Mouse (Mus musculus) forebrain, embryonic 15.5 days (tissue): ENCODE data around the gene Ncbp3. TPM values are rescaled to one million over a fixed set of nuclear protein-coding genes. Genes with fewer than 3 reads are reported as not detected.

Source experiments
- ATAC-seq: fragments of 200-750 bp; cut with Nextera tagmentation; replicated peaks from 2 replicates; pipeline ENCODE4 v1.8.0; 2017; ENCODE audit warnings: mild to moderate bottlenecking, moderate TSS enrichment, moderate library complexity
- H3K27ac ChIP-seq: fragments of 300-500 bp; sonication (generic); replicated peaks from 2 replicates; pipeline ENCODE4 v1.5.1; 2015; ENCODE audit warnings: mild to moderate bottlenecking, inconsistent platforms
- H3K27me3 ChIP-seq: fragments of 300-500 bp; sonication (generic); 2 replicates; pipeline ENCODE4 v1.6.1; 2015; ENCODE audit warnings: inconsistent platforms
- H3K36me3 ChIP-seq: fragments of 300-500 bp; sonication (generic); 2 replicates; pipeline ENCODE4 v1.6.1; 2015; ENCODE audit warnings: mild to moderate bottlenecking, inconsistent platforms
- H3K4me1 ChIP-seq: fragments of 300-500 bp; sonication (generic); 2 replicates; pipeline ENCODE4 v1.6.1; 2015; ENCODE audit warnings: inconsistent platforms
- H3K4me2 ChIP-seq: fragments of 300-500 bp; sonication (generic); replicated peaks from 2 replicates; pipeline ENCODE4 v1.6.1; 2015; ENCODE audit warnings: mild to moderate bottlenecking, inconsistent platforms
- H3K4me3 ChIP-seq: fragments of 300-500 bp; sonication (generic); 2 replicates; pipeline ENCODE4 v1.5.1; 2015; ENCODE audit warnings: mild to moderate bottlenecking, inconsistent platforms
- H3K9ac ChIP-seq: fragments of 300-500 bp; sonication (generic); replicated peaks from 2 replicates; pipeline ENCODE4 v1.6.1; 2015; ENCODE audit warnings: mild to moderate bottlenecking, inconsistent platforms
- H3K9me3 ChIP-seq: fragments of 300-500 bp; sonication (generic); 2 replicates; pipeline ENCODE4 v1.6.1; 2016; ENCODE audit warnings: inconsistent platforms
- WGBS: fragments of 180-500 bp; shearing (Covaris S2); methylation state at CpG from one replicate; pipeline ENCODE4 v1.1.7; 2015; ENCODE audit warnings: mixed read lengths; 5-methylcytosine and 5-hydroxymethylcytosine counted together
- polyA plus RNA-seq: library from polyadenylated mRNA; unstranded; fragments of >200 nt; fragmentation: Nextera tagmentation; extraction: Ambion mirVana; gene quantifications from 2 replicates; pipeline ENCODE4 v1.2.1, GENCODE M21; 2015

Gene Ncbp3
- polyA plus RNA-seq, 1 experiment from 2014 or later: 11.1 TPM

GRCm38 (mm10) chr11:73132999-73133398, 85.4 kb downstream of the Ncbp3 start:
- H3K4me3 ChIP-seq: no peak overlapping the region
- no peaks in the 10 kb centered on the region for H3K9me3 ChIP-seq
- no peak for ATAC-seq
- no peak overlapping the region for H3K4me2 ChIP-seq
- H3K27me3 ChIP-seq: no peaks in the 10 kb centered on the region
- no peaks in the 10 kb centered on the region for H3K36me3 ChIP-seq
- H3K4me1 ChIP-seq: peaks cover 22% of the 10 kb centered on the region
- WGBS: 98% methylated on average over 6 of the region's 6 CpGs
- no peak overlapping the region for H3K9ac ChIP-seq
- no peak overlapping the region for H3K27ac ChIP-seq

GRCm38 (mm10) chr11:73134222-73134621, 86.6 kb downstream of the Ncbp3 start:
- H3K36me3 ChIP-seq: no peaks in the 10 kb centered on the region
- H3K27ac ChIP-seq: no peak overlapping the region
- no peak overlapping the region for H3K4me2 ChIP-seq
- WGBS: 93% methylated on average over 5 of the region's 5 CpGs
- H3K27me3 ChIP-seq: no peaks in the 10 kb centered on the region
- H3K9ac ChIP-seq: no peak overlapping the region; the same call in 1 of the 2 replicates
- H3K4me1 ChIP-seq: peaks cover 26% of the 10 kb centered on the region
- no peak overlapping the region for H3K4me3 ChIP-seq
- no peak for ATAC-seq
- H3K9me3 ChIP-seq: no peaks in the 10 kb centered on the region

- no peaks in the 10 kb centered on the region for H3K27me3 ChIP-seq
- H3K27ac ChIP-seq: no peak overlapping the region
- no peak overlapping the region for H3K9ac ChIP-seq
- no peak for ATAC-seq
- peak overlapping the region; percentile 89 for H3K4me3 ChIP-seq
- H3K36me3 ChIP-seq: no peaks in the 10 kb centered on the region
- H3K9me3 ChIP-seq: no peaks in the 10 kb centered on the region
- H3K4me2 ChIP-seq: peak overlapping the region; percentile 90
- peaks cover 26% of the 10 kb centered on the region for H3K4me1 ChIP-seq
- WGBS: 87% methylated on average over 6 of the region's 6 CpGs
Measured at GRCm38 (mm10) chr11:73136587-73136986, 89.0 kb downstream of the Ncbp3 start.

GRCm38 (mm10) chr11:73137116-73137515, 89.5 kb downstream of the Ncbp3 start:
- peak overlapping the region; percentile 90 for H3K4me2 ChIP-seq
- H3K4me3 ChIP-seq: peak overlapping the region; percentile 89
- no peak for ATAC-seq
- H3K9me3 ChIP-seq: no peaks in the 10 kb centered on the region
- H3K27me3 ChIP-seq: no peaks in the 10 kb centered on the region
- no peaks in the 10 kb centered on the region for H3K36me3 ChIP-seq
- 32% methylated on average over 11 of the region's 11 CpGs for WGBS
- peaks cover 26% of the 10 kb centered on the region for H3K4me1 ChIP-seq
- H3K9ac ChIP-seq: peak overlapping the region; percentile 62; the same call in 1 of the 2 replicates
- H3K27ac ChIP-seq: no peak overlapping the region

- WGBS: under 1% methylated on average over 83 of the region's 84 CpGs
- H3K9me3 ChIP-seq: no peaks in the 10 kb centered on the region
- H3K4me2 ChIP-seq: peak within 1 kb of the TSS; percentile 90
- H3K27me3 ChIP-seq: no peaks in the 10 kb centered on the region
- H3K27ac ChIP-seq: no peak within 1 kb of the TSS
- H3K4me1 ChIP-seq: peaks cover 26% of the 10 kb centered on the region
- peak within 1 kb of the TSS; percentile 89 for H3K4me3 ChIP-seq
- H3K36me3 ChIP-seq: no peaks in the 10 kb centered on the region
- peak within 1 kb of the TSS; percentile 62 for H3K9ac ChIP-seq
- peak; percentile 97 for ATAC-seq
Measured at GRCm38 (mm10) chr11:73137591-73138501, 90.3 kb downstream of the Ncbp3 start, which contains the start of gene Haspin. Haspin (minus strand) TSS chr11:73138294.

Other genes with a start within 250 kb of the Ncbp3 start
- 0.67 and 0.70 TPM in 2 replicates for gene Atp2a3, start 86.6 kb upstream of the Ncbp3 start, polyA plus RNA-seq
- gene P2rx1, start 48.7 kb upstream of the Ncbp3 start, polyA plus RNA-seq: 0.40 and 0.56 TPM in 2 replicates
- 19.6 TPM in 2 replicates for gene Camkk1, start 28.8 kb upstream of the Ncbp3 start, polyA plus RNA-seq
- 0.18 and 0.34 TPM in 2 replicates for gene Itgae, start 42.8 kb downstream of the Ncbp3 start, polyA plus RNA-seq
- gene Haspin, start 90.5 kb downstream of the Ncbp3 start, polyA plus RNA-seq: 7.6 and 7.7 TPM in 2 replicates
- 1.0 and 1.3 TPM in 2 replicates for gene P2rx5, start 112.6 kb downstream of the Ncbp3 start, polyA plus RNA-seq
- 131 and 132 TPM in 2 replicates for gene Emc6, start 129.3 kb downstream of the Ncbp3 start, polyA plus RNA-seq
- gene Tax1bp3, start 129.3 kb downstream of the Ncbp3 start, polyA plus RNA-seq: 172 and 173 TPM in 2 replicates
- gene Ctns, start 151.3 kb downstream of the Ncbp3 start, polyA plus RNA-seq: 17.4 and 21.5 TPM in 2 replicates
- 1.2 and 1.6 TPM in 2 replicates for gene Shpk, start 151.7 kb downstream of the Ncbp3 start, polyA plus RNA-seq
- 0.14 TPM in 1 of 2 replicates, not detected in the other for gene Trpv1, start 186.5 kb downstream of the Ncbp3 start, polyA plus RNA-seq
- gene Trpv3, start 219.6 kb downstream of the Ncbp3 start, polyA plus RNA-seq: 0.06 and 0.09 TPM in 2 replicates